Mouse (Mus musculus) embryonic fibroblast, embryonic 13.5 days (primary cell): ENCODE data around the gene Mknk2.

Experiments used
- CTCF ChIP-seq: IDR thresholded peaks from 2 replicates; pipeline ENCODE4 v1.5.1; 2011; ENCODE audit warnings: mild to moderate bottlenecking, control low read depth, low read length, moderate library complexity, borderline replicate concordance; ENCODE audit not compliant: insufficient read depth
- POLR2A ChIP-seq: IDR thresholded peaks from 2 replicates; pipeline ENCODE4 v1.6.1; 2011; ENCODE audit warnings: low read depth, mild to moderate bottlenecking, control low read depth, low read length, moderate library complexity

DNA sequence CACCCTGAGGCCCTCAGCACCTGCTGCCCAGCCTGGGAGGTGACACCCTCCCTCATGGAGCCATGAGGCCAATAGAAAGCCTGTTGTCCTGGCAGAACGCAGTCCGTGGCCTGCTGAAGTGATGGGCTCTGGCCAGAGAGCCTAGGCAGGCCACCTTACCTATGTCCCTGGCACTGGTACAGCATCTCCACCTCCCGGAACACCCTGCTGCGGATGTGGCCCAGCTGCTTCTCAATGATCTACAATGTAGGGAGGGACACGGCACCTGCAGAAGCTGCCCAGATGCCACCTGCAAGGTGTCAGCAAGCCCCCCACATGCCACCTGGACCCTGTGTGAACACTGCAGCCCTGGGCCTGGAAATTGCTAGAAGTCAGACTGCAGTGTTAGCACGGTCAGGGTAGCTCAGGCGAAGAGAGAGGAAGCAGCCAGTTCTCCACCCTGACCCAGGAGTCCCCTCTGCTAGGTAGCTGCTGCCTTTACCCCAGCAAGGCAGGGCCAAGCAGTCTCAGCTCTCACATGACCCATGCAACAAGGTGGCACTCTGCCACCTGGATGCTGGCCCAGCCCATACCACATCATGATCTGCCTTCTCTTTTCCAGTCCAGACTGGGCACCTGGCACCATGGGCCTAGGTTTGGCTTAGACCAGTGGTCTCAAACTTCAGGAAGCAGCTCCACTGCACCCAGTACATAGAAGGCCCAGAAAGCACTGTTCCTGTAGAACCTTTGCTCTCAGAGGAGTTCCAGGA is 8.0 kb downstream of the Mknk2 start:
- TF ChIP-seq CTCF (no peak), POLR2A (no peak)
